Mouse (Mus musculus): ENCODE data around the gene Gm31371. TPM values are rescaled to one million over a fixed set of nuclear protein-coding genes. Genes with fewer than 3 reads are reported as not detected.

Gm31371 gene
- not detected for polyA plus RNA-seq (2017; shearing (Covaris generic))

GRCm38 (mm10) chr8:19903092-19903491, at the start of gene Gm31371:
TSS of gene Gm31371 (plus strand) at chr8:19903392.

Other genes starting within 250 kb of the Gm31371 start
- gene 4930467E23Rik, start 173.8 kb upstream of the Gm31371 start, polyA plus RNA-seq (2017; shearing (Covaris generic)): not detected

All from effector memory CD4-positive, alpha-beta T cell, adult 5 months (primary cell).